Mouse (Mus musculus): ENCODE results near the gene Tstd1.

GRCm38 (mm10) chr1:171424638-171425037 is 6.0 kb downstream of the Tstd1 start:
- TF ChIP-seq EP300 (IDR thresholded peaks at IDR 0.05; ENCODE audit: insufficient read depth, low read depth, low read length) (no peak), CTCF (IDR thresholded peaks at IDR 0.05) (no peak)
